ENCODE assay signal across 17 mouse cellular contexts in the genomic region with DNA sequence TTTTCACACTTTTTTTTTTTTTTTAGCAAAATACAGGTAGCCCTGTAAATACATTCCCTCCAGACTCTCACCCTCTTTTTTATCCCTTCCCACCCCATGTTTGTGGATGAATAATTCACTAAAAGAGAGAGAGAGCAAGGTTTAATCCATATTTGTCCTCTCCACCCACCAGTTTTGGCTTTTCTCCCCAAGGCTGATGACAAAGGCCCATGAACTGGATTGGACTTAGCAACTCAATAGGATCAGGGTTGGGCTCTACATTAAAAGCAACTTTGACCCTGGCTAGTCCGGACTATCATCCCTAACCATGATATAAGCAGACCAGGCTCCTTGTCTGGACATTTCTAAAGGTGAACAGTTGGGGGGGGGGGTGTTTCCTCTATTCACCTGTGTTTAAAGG. TPM values are rescaled to one million over a fixed set of nuclear protein-coding genes. Genes with fewer than 3 reads are reported as not detected.
"Had no signal": no experiment of that assay in that cellular context is flagged by ENCODE, and none has a peak within 500 bp of the region (broad histone marks: within the 10 kb centered on the region; RNA-seq: fewer than 3 reads in every experiment).

No protein-coding gene starts in this region.

- ATAC-seq: lung, postnatal 0 days; midbrain, embryonic 13.5 days; midbrain, embryonic 15.5 days had no signal

- H3K4me2 ChIP-seq: lung, embryonic 15.5 days; midbrain, embryonic 11.5 days; midbrain, embryonic 13.5 days; midbrain, embryonic 15.5 days; neural tube, embryonic 12.5 days; stomach, embryonic 15.5 days had no signal

- H3K27me3 ChIP-seq: lung, embryonic 15.5 days; megakaryocyte, embryonic 14.5 days; midbrain, embryonic 13.5 days; midbrain, embryonic 15.5 days; neural tube, embryonic 12.5 days; stomach, embryonic 15.5 days had no signal

- DNase-seq: lung, postnatal 14 days; lung, postnatal 36 days; right cerebral cortex, postnatal 14 days; thymus, adult 2 months; thymus, postnatal 25 days; thymus, postnatal 4 days had no signal

- H3K27ac ChIP-seq: lung, embryonic 15.5 days; macrophage; midbrain, embryonic 13.5 days; midbrain, embryonic 15.5 days; neural tube, embryonic 12.5 days; stomach, embryonic 15.5 days; stomach, postnatal 0 days had no signal

- H3K4me1 ChIP-seq: lung, embryonic 15.5 days; midbrain, embryonic 13.5 days; midbrain, embryonic 15.5 days; neural tube, embryonic 12.5 days; stomach, embryonic 15.5 days had no signal

- H3K9me3 ChIP-seq: lung, embryonic 15.5 days; midbrain, embryonic 13.5 days; midbrain, embryonic 15.5 days; stomach, embryonic 15.5 days had no signal

- H3K4me3 ChIP-seq: lung, embryonic 15.5 days; megakaryocyte, embryonic 14.5 days; midbrain, embryonic 13.5 days; midbrain, embryonic 15.5 days; neural tube, embryonic 12.5 days; stomach, embryonic 15.5 days had no signal

- H3K9ac ChIP-seq: lung, embryonic 15.5 days; midbrain, embryonic 13.5 days; midbrain, embryonic 15.5 days; neural tube, embryonic 12.5 days; stomach, embryonic 15.5 days had no signal

RNA-seq across cellular contexts. Expression of gene Kcp, which starts 33.2 kb away (rescaled TPM):
- total RNA-seq: monocyte, adult 5-6 weeks had no signal
- polyA plus RNA-seq: macrophage had no signal
